Mouse (Mus musculus): Measurements from ENCODE around the gene Bpgm.

- no peak for TF ChIP-seq TAL1 (conservative IDR thresholded peaks at IDR 0.05; ENCODE audit: low read depth, low read length)
- no peak for TF ChIP-seq CTCF (IDR thresholded peaks at IDR 0.05; ENCODE audit: low read depth, low read length)
- TF ChIP-seq GATA1 (IDR thresholded peaks at IDR 0.05; ENCODE audit: borderline replicate concordance, low read length), result no peak
- no peak for TF ChIP-seq POLR2AphosphoS5 (IDR thresholded peaks at IDR 0.05; ENCODE audit: insufficient replicate concordance, low read depth, low read length)
- no peak for TF ChIP-seq GATA2 (IDR thresholded peaks at IDR 0.05; ENCODE audit: borderline replicate concordance, low read depth, low read length)
Observed at GRCm38 (mm10) chr6:34543303-34544206, 67.5 kb downstream of the Bpgm start.

All from G1E (cell line).